Mouse (Mus musculus): ENCODE measurements around the gene Vmn1r18.
"Not testable (repeated sequence)": the region's sequence is repeated elsewhere in the genome, so short reads cannot be mapped to it uniquely, and the experiment has no call there.

The Vmn1r18 gene

GRCm38 (mm10) chr6:57395683-57396082 lies at the start of gene Vmn1r18:
TSS of gene Vmn1r18 (minus strand) at chr6:57395783.
- no peak for DNase-seq

- no peak for DNase-seq
These were observed 35.6 kb upstream of the Vmn1r18 start for GRCm38 (mm10) chr6:57431196-57431595.

- no peak for DNase-seq
These were observed 33.0 kb upstream of the Vmn1r18 start, which contains the start of gene Vmn1r20 for GRCm38 (mm10) chr6:57428630-57429029. TSS of gene Vmn1r20 (plus strand) at chr6:57428930.

GRCm38 (mm10) chr6:57403480-57403879 lies 7.9 kb upstream of the Vmn1r18 start, which contains the start of gene Vmn1r19:
TSS of gene Vmn1r19 (plus strand) at chr6:57403780.
- DNase-seq = not testable (repeated sequence)

GRCm38 (mm10) chr6:57367496-57367895 lies 28.1 kb downstream of the Vmn1r18 start:
- DNase-seq = no peak

GRCm38 (mm10) chr6:57365866-57366265 lies 29.7 kb downstream of the Vmn1r18 start:
- not testable (repeated sequence) for DNase-seq

GRCm38 (mm10) chr6:57363627-57364026 lies 32.0 kb downstream of the Vmn1r18 start, which contains the start of gene Vmn1r17:
TSS of gene Vmn1r17 (minus strand) at chr6:57363727.
- DNase-seq = no peak

- no peak for DNase-seq
These were observed 38.7 kb downstream of the Vmn1r18 start for GRCm38 (mm10) chr6:57356864-57357263.

- no peak for DNase-seq
These were observed 66.2 kb downstream of the Vmn1r18 start, which contains the start of gene Vmn1r16 for GRCm38 (mm10) chr6:57329394-57329793. TSS of gene Vmn1r16 (minus strand) at chr6:57329494.
